Mouse (Mus musculus): ENCODE measurements around the gene Saa1. TPM values are rescaled to one million over a fixed set of nuclear protein-coding genes. Genes with fewer than 3 reads are reported as not detected.
A peak's percentile ranks its signal among the peaks of the same experiment; 100 is the strongest.

Gene Saa1
- total RNA-seq, 2 experiments from 2014 or later = not detected

DNA sequence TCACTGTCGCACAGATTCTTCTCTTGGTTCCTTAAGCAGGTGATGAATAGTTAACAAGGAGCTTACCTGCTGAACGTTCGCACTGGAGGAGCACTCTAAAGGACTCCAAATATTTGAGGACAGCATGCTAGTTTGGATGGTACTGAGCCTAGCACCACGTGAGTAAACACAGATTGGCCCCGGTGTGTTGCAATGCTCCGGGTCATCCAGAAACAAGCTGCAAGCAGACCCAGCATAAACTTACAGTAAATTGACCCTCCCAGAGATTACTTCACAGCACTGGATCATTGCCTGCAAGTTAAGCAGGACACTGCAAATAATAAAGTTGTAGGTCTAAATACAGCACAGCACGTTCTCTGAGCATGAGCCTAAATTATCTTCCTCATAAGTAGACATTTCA, 23.3 kb downstream of the Saa1 start:
- no peak for DNase-seq (ENCODE audit: low spot score in 2 of 2)

- DNase-seq (ENCODE audit: low spot score in 2 of 2) = no peak
Measured at GRCm38 (mm10) chr7:46718591-46719270, 24.0 kb downstream of the Saa1 start.

DNA sequence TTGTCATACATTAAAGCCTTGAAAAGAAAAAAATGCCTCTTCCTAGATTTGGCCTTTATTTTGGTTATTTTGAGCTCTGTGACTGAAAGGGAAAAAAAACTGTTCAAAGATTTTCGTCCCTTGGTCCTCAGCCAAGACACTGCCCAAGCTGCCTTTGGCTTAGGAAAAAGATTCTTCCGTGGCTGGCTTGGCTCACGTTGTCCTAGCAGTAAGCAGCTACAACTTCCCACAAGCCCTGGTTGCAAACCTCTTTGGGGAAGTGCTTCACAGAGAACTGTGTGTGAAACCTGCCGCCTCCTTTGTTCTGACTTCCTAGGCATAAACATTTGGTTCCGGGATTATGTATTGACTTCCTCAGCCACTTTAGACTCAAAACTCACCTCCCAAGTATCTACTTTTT, 25.9 kb downstream of the Saa1 start:
- peak in 1 of 2 experiments; percentile 12 for DNase-seq (ENCODE audit: low spot score in 2 of 2)

GRCm38 (mm10) chr7:46715600-46715999, 27.2 kb downstream of the Saa1 start, which contains the start of gene Saa3:
Saa3 (minus strand) TSS chr7:46715700.
- DNase-seq (ENCODE audit: low spot score in 2 of 2) = no peak

DNA sequence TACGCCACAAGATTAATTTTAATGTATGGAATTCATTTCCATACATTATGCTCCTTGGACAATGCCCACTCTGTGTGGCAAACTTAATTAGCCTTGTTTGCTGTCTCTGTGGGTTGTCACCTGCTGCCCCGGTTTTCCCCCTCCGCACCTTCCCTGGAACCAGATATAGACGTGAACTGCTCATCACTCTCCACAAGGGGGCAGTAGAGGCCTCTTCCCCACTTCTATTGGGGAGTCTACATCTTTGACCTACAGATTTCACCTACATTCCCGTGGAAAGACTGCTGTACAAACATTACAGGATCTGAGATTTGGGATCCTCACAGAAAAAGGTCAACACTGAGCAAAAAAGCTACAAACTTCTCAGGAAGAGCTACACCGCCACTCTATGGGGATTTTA, 28.3 kb downstream of the Saa1 start:
- peak; percentile 57 to 72 for DNase-seq (ENCODE audit: low spot score in 2 of 2)

GRCm38 (mm10) chr7:46712250-46712649, 30.5 kb downstream of the Saa1 start:
- no peak for DNase-seq (ENCODE audit: low spot score in 2 of 2)

DNA sequence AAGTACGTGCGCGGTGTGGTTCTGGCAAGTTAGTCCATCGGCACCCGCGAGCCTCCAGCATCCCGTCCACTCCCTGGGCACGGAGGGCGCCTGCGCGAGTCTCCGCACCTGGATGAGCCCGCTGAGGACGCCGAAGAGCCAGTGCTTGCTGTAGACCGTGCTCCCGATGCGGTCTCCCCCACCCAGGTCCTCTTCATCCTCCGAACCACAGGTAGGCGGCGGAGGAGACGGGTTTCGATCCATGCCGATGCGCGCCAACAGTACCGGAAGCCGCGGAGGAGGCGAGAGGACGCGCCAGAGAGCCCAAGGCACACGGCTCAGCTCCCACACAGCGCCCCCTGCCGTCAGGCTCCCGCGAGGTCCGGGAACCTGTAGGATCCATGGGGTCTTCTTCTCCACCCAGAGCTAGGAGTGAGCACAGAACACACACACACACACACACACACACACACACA, 32.4 kb downstream of the Saa1 start, which contains the start of gene Saal1:
TSS of gene Saal1 (minus strand) at position 291 of the 455 bp plus-strand sequence.
- peak; percentile 89 to 91 for DNase-seq (ENCODE audit: low spot score in 2 of 2)

DNA sequence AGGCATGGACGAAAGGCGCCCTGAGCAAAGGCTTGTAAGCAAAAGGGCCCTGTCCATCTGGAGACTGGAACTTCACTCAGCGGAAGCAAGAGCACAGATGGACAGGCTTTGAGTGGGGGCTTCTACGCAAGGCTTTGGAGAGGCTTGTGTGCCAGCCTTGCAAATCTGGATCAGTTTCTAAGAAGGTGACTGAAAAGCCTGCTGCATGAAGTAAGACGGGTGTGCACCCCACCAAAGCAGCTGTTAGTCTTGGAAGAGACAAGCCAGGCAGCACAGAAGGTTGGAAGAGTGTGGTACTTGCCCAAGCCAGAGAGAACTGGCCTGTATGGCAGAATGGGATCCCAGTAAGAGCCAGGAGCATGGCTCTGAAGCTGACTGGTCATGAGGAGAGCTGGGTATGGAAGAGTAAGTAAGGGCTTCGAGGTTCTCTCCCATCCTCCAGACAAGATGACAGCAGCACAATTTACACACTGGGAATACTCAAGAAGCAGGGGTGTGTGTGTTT, 42.2 kb downstream of the Saa1 start:
- no peak for DNase-seq (ENCODE audit: low spot score in 2 of 2)

- no peak for DNase-seq (ENCODE audit: low spot score in 2 of 2)
Measured at GRCm38 (mm10) chr7:46696754-46697153, 46.0 kb downstream of the Saa1 start.

Other genes with a start within 250 kb of the Saa1 start
- 10 to 100 TPM; 50.5 to 55.9 TPM for gene Sergef, start 103.2 kb downstream of the Saa1 start, total RNA-seq (2021)
- gene Tph1, start 70.4 kb downstream of the Saa1 start, total RNA-seq (2021) = under 1 TPM; 0.50 to 0.56 TPM
- 10 to 100 TPM; 10.3 to 10.5 TPM for gene Saal1, start 32.3 kb downstream of the Saa1 start, total RNA-seq (2021)
- gene Saa3, start 27.3 kb downstream of the Saa1 start, total RNA-seq (2021) = under 1 TPM in 1 of 2 experiments, not detected in 1; 0.16 TPM
- gene Saa4, start 10.4 kb downstream of the Saa1 start, total RNA-seq (2021) = not detected
- not detected for gene Saa2, start 8.8 kb upstream of the Saa1 start, total RNA-seq (2021)
- gene Hps5, start 53.1 kb upstream of the Saa1 start, total RNA-seq (2021) = 10 to 100 TPM; 15.4 to 21.7 TPM
- gene Gtf2h1, start 53.1 kb upstream of the Saa1 start, total RNA-seq (2021) = 10 to 100 TPM; 32.9 to 38.1 TPM
- gene Ldha, start 98.5 kb upstream of the Saa1 start, total RNA-seq (2021) = 100 to 1,000 TPM; 430 to 445 TPM
- gene Ldhc, start 118.2 kb upstream of the Saa1 start, total RNA-seq (2021) = not detected
- gene Tsg101, start 177.0 kb upstream of the Saa1 start, total RNA-seq (2021) = 100 to 1,000 TPM in 1 of 2 experiments, 10 to 100 TPM in 1; 99.9 to 104 TPM
- gene Uevld, start 215.5 kb upstream of the Saa1 start, total RNA-seq (2021) = 10 to 100 TPM; 11.4 TPM
- not detected for gene Gm9999, start 240.6 kb upstream of the Saa1 start, total RNA-seq (2021)

Measured in layer of hippocampus, postnatal 10 days (tissue).